Mouse (Mus musculus): ENCODE results near the gene Cacna1a. TPM values are rescaled to one million over a fixed set of nuclear protein-coding genes. Genes with fewer than 3 reads are reported as not detected.
A peak's percentile ranks its signal among the peaks of the same experiment; 100 is the strongest.

Gene Cacna1a
- polyA plus RNA-seq, 1 experiment from 2014 or later, result 7.7 TPM

- Histone ChIP-seq H3K9me3 (ENCODE audit: control insufficient read depth, low read length) (no peaks in the 10 kb centered on the region), H3K36me3 (ENCODE audit: control insufficient read depth, insufficient read depth, low read length) (no peaks in the 10 kb centered on the region), H3K4me3 (ENCODE audit: low read depth, low read length) (no peak overlapping the region), H3K27ac (ENCODE audit: low read depth, low read length) (no peak overlapping the region), H3K4me1 (replicated peaks; ENCODE audit: control insufficient read depth, insufficient read depth, low read length) (no peaks in the 10 kb centered on the region), H3K9ac (ENCODE audit: low read length) (no peak overlapping the region), H3K4me2 (ENCODE audit: low read depth, low read length, severe bottlenecking) (no peak overlapping the region), H3K27me3 (ENCODE audit: control insufficient read depth, insufficient read depth, low read length) (no peaks in the 10 kb centered on the region)
- ATAC-seq (replicated peaks; ENCODE audit: low FRiP score), result no peak
- DNase-seq (ENCODE audit: low spot score), result no peak
- WGBS, result 83% methylated on average over 10 of the region's 10 CpGs
Measured at GRCm38 (mm10) chr8:84435370-84435769, 47.1 kb downstream of the Cacna1a start.

GRCm38 (mm10) chr8:84439813-84440212 lies 51.6 kb downstream of the Cacna1a start:
- H3K9me3 ChIP-seq (ENCODE audit: control insufficient read depth, low read length), result no peaks in the 10 kb centered on the region
- H3K36me3 ChIP-seq (ENCODE audit: control insufficient read depth, insufficient read depth, low read length), result no peaks in the 10 kb centered on the region
- no peak for DNase-seq (ENCODE audit: low spot score)
- H3K9ac ChIP-seq (ENCODE audit: low read length), result no peak overlapping the region
- no peaks in the 10 kb centered on the region for H3K27me3 ChIP-seq (ENCODE audit: control insufficient read depth, insufficient read depth, low read length)
- H3K4me2 ChIP-seq (ENCODE audit: low read depth, low read length, severe bottlenecking), result no peak overlapping the region
- no peak overlapping the region for H3K27ac ChIP-seq (ENCODE audit: low read depth, low read length)
- H3K4me3 ChIP-seq (ENCODE audit: low read depth, low read length), result no peak overlapping the region
- no peak for ATAC-seq (replicated peaks; ENCODE audit: low FRiP score)
- no peaks in the 10 kb centered on the region for H3K4me1 ChIP-seq (replicated peaks; ENCODE audit: control insufficient read depth, insufficient read depth, low read length)
- WGBS, result 92% methylated on average over 7 of the region's 7 CpGs

GRCm38 (mm10) chr8:84442043-84442442 lies 53.8 kb downstream of the Cacna1a start:
- no peak overlapping the region for H3K4me2 ChIP-seq (ENCODE audit: low read depth, low read length, severe bottlenecking)
- 40% methylated on average over 1 of the region's 1 CpGs for WGBS
- H3K27me3 ChIP-seq (ENCODE audit: control insufficient read depth, insufficient read depth, low read length), result no peaks in the 10 kb centered on the region
- no peak for DNase-seq (ENCODE audit: low spot score)
- H3K9ac ChIP-seq (ENCODE audit: low read length), result no peak overlapping the region
- no peak overlapping the region for H3K27ac ChIP-seq (ENCODE audit: low read depth, low read length)
- H3K4me3 ChIP-seq (ENCODE audit: low read depth, low read length), result no peak overlapping the region
- ATAC-seq (replicated peaks; ENCODE audit: low FRiP score), result no peak
- H3K4me1 ChIP-seq (replicated peaks; ENCODE audit: control insufficient read depth, insufficient read depth, low read length), result no peaks in the 10 kb centered on the region
- no peaks in the 10 kb centered on the region for H3K36me3 ChIP-seq (ENCODE audit: control insufficient read depth, insufficient read depth, low read length)
- H3K9me3 ChIP-seq (ENCODE audit: control insufficient read depth, low read length), result no peaks in the 10 kb centered on the region; the same call in 1 of the 2 replicates

- Histone ChIP-seq H3K4me3 (ENCODE audit: low read depth, low read length) (no peak overlapping the region), H3K9me3 (ENCODE audit: control insufficient read depth, low read length) (no peaks in the 10 kb centered on the region; the same call in 1 of the 2 replicates), H3K4me1 (replicated peaks; ENCODE audit: control insufficient read depth, insufficient read depth, low read length) (no peaks in the 10 kb centered on the region), H3K27ac (ENCODE audit: low read depth, low read length) (no peak overlapping the region), H3K36me3 (ENCODE audit: control insufficient read depth, insufficient read depth, low read length) (no peaks in the 10 kb centered on the region), H3K4me2 (ENCODE audit: low read depth, low read length, severe bottlenecking) (no peak overlapping the region), H3K27me3 (ENCODE audit: control insufficient read depth, insufficient read depth, low read length) (no peaks in the 10 kb centered on the region), H3K9ac (ENCODE audit: low read length) (no peak overlapping the region)
- DNase-seq (ENCODE audit: low spot score), result no peak
- 87% methylated on average over 9 of the region's 9 CpGs for WGBS
- ATAC-seq (replicated peaks; ENCODE audit: low FRiP score), result no peak
Measured at GRCm38 (mm10) chr8:84446571-84446991, 58.3 kb downstream of the Cacna1a start.

- H3K4me2 ChIP-seq (ENCODE audit: low read depth, low read length, severe bottlenecking), result no peak overlapping the region
- H3K9ac ChIP-seq (ENCODE audit: low read length), result no peak overlapping the region
- peak; percentile 82 for DNase-seq (ENCODE audit: low spot score)
- H3K4me1 ChIP-seq (replicated peaks; ENCODE audit: control insufficient read depth, insufficient read depth, low read length), result no peaks in the 10 kb centered on the region
- H3K4me3 ChIP-seq (ENCODE audit: low read depth, low read length), result no peak overlapping the region
- H3K9me3 ChIP-seq (ENCODE audit: control insufficient read depth, low read length), result no peaks in the 10 kb centered on the region
- no peak for ATAC-seq (replicated peaks; ENCODE audit: low FRiP score)
- H3K36me3 ChIP-seq (ENCODE audit: control insufficient read depth, insufficient read depth, low read length), result no peaks in the 10 kb centered on the region
- no peaks in the 10 kb centered on the region for H3K27me3 ChIP-seq (ENCODE audit: control insufficient read depth, insufficient read depth, low read length)
- no peak overlapping the region for H3K27ac ChIP-seq (ENCODE audit: low read depth, low read length)
- WGBS, result 31% methylated on average over 6 of the region's 6 CpGs
Measured at GRCm38 (mm10) chr8:84454532-84454931, 66.3 kb downstream of the Cacna1a start.

- H3K9ac ChIP-seq (ENCODE audit: low read length), result no peak overlapping the region
- H3K27ac ChIP-seq (ENCODE audit: low read depth, low read length), result no peak overlapping the region
- WGBS, result 72% methylated on average over 7 of the region's 7 CpGs
- no peaks in the 10 kb centered on the region for H3K27me3 ChIP-seq (ENCODE audit: control insufficient read depth, insufficient read depth, low read length)
- H3K4me1 ChIP-seq (replicated peaks; ENCODE audit: control insufficient read depth, insufficient read depth, low read length), result no peaks in the 10 kb centered on the region
- no peak overlapping the region for H3K4me2 ChIP-seq (ENCODE audit: low read depth, low read length, severe bottlenecking)
- ATAC-seq (replicated peaks; ENCODE audit: low FRiP score) (no peak), DNase-seq (ENCODE audit: low spot score) (no peak)
- H3K4me3 ChIP-seq (ENCODE audit: low read depth, low read length), result no peak overlapping the region
- H3K9me3 ChIP-seq (ENCODE audit: control insufficient read depth, low read length), result peaks cover 2% of the 10 kb centered on the region; the same call in 1 of the 2 replicates
- H3K36me3 ChIP-seq (ENCODE audit: control insufficient read depth, insufficient read depth, low read length), result peaks cover 5% of the 10 kb centered on the region; the same call in 1 of the 2 replicates
Measured at GRCm38 (mm10) chr8:84458853-84459252, 70.6 kb downstream of the Cacna1a start.

- Histone ChIP-seq H3K4me2 (ENCODE audit: low read depth, low read length, severe bottlenecking) (no peak overlapping the region), H3K9me3 (ENCODE audit: control insufficient read depth, low read length) (peaks cover 2% of the 10 kb centered on the region; the same call in 1 of the 2 replicates), H3K4me1 (replicated peaks; ENCODE audit: control insufficient read depth, insufficient read depth, low read length) (no peaks in the 10 kb centered on the region), H3K27ac (ENCODE audit: low read depth, low read length) (no peak overlapping the region), H3K4me3 (ENCODE audit: low read depth, low read length) (no peak overlapping the region), H3K36me3 (ENCODE audit: control insufficient read depth, insufficient read depth, low read length) (peaks cover 5% of the 10 kb centered on the region; the same call in 1 of the 2 replicates), H3K9ac (ENCODE audit: low read length) (no peak overlapping the region), H3K27me3 (ENCODE audit: control insufficient read depth, insufficient read depth, low read length) (no peaks in the 10 kb centered on the region)
- ATAC-seq (replicated peaks; ENCODE audit: low FRiP score) (no peak), DNase-seq (ENCODE audit: low spot score) (no peak)
- WGBS, result 27% methylated on average over 5 of the region's 5 CpGs
Measured at GRCm38 (mm10) chr8:84459276-84459675, 71.0 kb downstream of the Cacna1a start.

- H3K27ac ChIP-seq (ENCODE audit: low read depth, low read length), result no peak overlapping the region
- no peaks in the 10 kb centered on the region for H3K27me3 ChIP-seq (ENCODE audit: control insufficient read depth, insufficient read depth, low read length)
- ATAC-seq (replicated peaks; ENCODE audit: low FRiP score) (no peak), DNase-seq (ENCODE audit: low spot score) (no peak)
- peaks cover 5% of the 10 kb centered on the region; the same call in 1 of the 2 replicates for H3K36me3 ChIP-seq (ENCODE audit: control insufficient read depth, insufficient read depth, low read length)
- H3K9me3 ChIP-seq (ENCODE audit: control insufficient read depth, low read length), result peaks cover 2% of the 10 kb centered on the region; the same call in 1 of the 2 replicates
- no peak overlapping the region for H3K9ac ChIP-seq (ENCODE audit: low read length)
- no peak overlapping the region for H3K4me2 ChIP-seq (ENCODE audit: low read depth, low read length, severe bottlenecking)
- 78% methylated on average over 2 of the region's 2 CpGs for WGBS
- no peaks in the 10 kb centered on the region for H3K4me1 ChIP-seq (replicated peaks; ENCODE audit: control insufficient read depth, insufficient read depth, low read length)
- no peak overlapping the region for H3K4me3 ChIP-seq (ENCODE audit: low read depth, low read length)
Measured at GRCm38 (mm10) chr8:84460698-84461097, 72.5 kb downstream of the Cacna1a start.

GRCm38 (mm10) chr8:84466932-84467331 lies 78.7 kb downstream of the Cacna1a start:
- H3K27ac ChIP-seq (ENCODE audit: low read depth, low read length), result no peak overlapping the region
- H3K4me3 ChIP-seq (ENCODE audit: low read depth, low read length), result no peak overlapping the region
- ATAC-seq (replicated peaks; ENCODE audit: low FRiP score) (no peak), DNase-seq (ENCODE audit: low spot score) (no peak)
- no peak overlapping the region for H3K9ac ChIP-seq (ENCODE audit: low read length)
- no peaks in the 10 kb centered on the region for H3K4me1 ChIP-seq (replicated peaks; ENCODE audit: control insufficient read depth, insufficient read depth, low read length)
- H3K9me3 ChIP-seq (ENCODE audit: control insufficient read depth, low read length), result no peaks in the 10 kb centered on the region
- 72% methylated on average over 1 of the region's 1 CpGs for WGBS
- no peaks in the 10 kb centered on the region for H3K27me3 ChIP-seq (ENCODE audit: control insufficient read depth, insufficient read depth, low read length)
- H3K4me2 ChIP-seq (ENCODE audit: low read depth, low read length, severe bottlenecking), result no peak overlapping the region
- H3K36me3 ChIP-seq (ENCODE audit: control insufficient read depth, insufficient read depth, low read length), result peaks cover 5% of the 10 kb centered on the region; the same call in 1 of the 2 replicates
